Mouse (Mus musculus) c-Kit-negative CD71-positive TER-119-positive erythroid progenitor cells, embryonic 14.5 days (primary cell): ENCODE data around the gene Ropn1l.

Experiments used
- DNase-seq: peaks from one replicate; pipeline ENCODE4 v3.0.0-alpha.2; 2013; ENCODE audit warnings: low read depth, low spot score

The Ropn1l gene

DNA sequence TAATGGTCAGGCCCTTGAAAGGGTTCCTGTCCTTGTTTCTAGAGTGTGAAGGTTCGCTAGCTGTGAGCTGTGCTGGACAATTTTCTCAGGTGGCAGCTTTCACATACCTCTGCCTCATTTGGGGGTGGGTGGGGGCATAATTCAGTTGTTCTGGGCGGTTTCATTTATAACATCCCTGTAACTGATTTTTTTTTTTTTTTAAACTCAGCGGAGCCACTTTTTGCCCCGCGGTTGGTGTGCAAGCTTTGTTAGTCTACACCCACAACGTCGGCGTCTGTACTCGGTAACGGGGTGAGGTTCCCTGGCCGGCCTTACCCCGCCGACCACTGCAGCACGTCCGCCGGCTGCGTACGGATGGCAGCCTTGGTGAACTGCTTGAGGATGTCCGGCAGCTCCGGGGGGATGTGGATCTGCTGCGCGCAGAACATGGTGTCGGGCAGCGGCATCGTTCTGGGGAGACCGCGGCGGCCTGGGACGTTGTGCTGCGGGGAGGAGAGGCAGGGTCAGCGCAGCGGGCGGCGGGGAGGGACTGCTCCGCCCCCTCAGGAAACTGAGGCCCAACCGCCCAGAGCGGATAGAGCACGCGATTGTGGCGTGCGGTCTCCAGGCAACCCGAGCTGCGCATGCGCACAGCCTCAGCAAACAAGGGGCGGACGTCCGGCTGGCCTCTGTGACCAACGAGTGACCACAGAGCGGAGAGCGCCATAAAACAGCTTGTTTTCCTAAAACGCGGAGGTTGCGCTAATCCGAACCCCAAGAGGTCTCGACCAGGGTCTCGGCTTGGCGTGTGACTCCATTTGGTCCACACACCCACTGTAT is at the start of gene Ropn1l:
TSS of gene Ropn1l (minus strand) at position 640 of the 819 bp plus-strand sequence.
- peak; percentile 41 for DNase-seq

GRCm38 (mm10) chr15:31502996-31503395 is 49.5 kb upstream of the Ropn1l start:
- no peak for DNase-seq

GRCm38 (mm10) chr15:31502313-31502712 is 48.8 kb upstream of the Ropn1l start:
- DNase-seq, result no peak

GRCm38 (mm10) chr15:31494803-31495202 is 41.3 kb upstream of the Ropn1l start:
- DNase-seq, result no peak

DNA sequence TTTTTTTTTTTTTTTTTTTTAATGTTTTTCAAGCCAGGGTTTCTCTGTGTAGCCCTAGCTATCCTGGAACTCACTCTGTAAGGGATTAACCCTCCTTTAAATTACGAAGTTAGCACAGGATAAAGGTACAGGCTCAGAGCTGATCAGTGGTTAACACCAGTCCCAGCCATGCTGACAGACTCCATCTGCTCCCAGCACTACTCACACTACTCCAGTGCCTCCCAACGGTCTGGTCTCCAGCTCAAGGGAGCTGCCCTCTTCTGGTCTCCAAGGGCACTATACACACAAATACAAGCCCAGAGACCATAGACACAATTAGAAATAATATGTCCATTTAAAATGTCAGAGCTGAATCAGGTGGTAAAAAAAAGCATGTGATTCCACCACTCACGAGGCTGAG is 40.8 kb upstream of the Ropn1l start:
- DNase-seq, result no peak

GRCm38 (mm10) chr15:31487407-31487806 is 33.9 kb upstream of the Ropn1l start:
- no peak for DNase-seq

GRCm38 (mm10) chr15:31476678-31477077 is 23.1 kb upstream of the Ropn1l start:
- no peak for DNase-seq

DNA sequence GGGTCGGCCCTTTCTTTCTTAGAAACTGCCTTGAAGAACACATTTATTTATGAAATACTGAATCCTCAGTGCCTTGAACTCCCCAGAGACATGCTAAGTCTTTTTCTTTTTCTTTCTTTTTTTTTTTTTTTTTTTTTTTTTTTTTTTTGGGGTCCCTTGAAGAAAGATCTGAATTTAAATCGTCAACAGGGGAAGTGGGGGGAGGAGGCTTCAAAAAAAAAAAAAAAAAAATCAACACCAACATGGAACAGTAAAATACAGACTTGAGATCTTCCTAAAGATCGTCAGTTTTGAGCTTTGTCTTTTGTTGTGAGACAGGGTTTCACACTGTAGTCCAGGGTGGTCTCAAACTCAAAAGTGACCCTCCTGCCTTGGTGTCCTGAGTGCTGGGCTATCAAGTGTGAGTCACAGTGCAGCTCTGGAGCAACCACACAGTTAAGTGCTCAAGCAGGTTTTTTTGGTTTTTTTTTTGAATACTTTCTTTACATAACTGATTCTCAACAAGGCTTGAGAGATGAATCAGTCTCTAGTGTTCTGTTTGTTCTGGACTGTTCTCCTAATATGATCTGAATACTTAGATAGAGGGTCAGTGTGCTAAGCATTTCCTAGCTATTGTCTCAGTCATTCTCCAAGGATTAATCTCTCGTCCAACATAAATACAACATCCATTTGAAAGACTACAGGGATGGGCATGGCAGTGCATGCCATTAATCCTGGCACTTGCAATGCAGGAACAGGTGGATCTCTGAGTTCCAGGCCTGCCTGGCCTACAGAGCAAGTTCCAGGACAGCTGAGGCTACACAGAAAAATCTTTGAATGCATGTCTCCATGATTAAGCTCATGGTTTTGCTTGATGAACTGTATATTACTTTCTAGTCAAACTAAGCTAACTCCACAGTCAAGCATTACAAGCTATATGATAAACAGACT is 19.4 kb upstream of the Ropn1l start:
- DNase-seq, result no peak

- DNase-seq, result no peak
These were observed 18.0 kb upstream of the Ropn1l start for GRCm38 (mm10) chr15:31471529-31471928.

GRCm38 (mm10) chr15:31469497-31469896 is 16.0 kb upstream of the Ropn1l start:
- no peak for DNase-seq

DNA sequence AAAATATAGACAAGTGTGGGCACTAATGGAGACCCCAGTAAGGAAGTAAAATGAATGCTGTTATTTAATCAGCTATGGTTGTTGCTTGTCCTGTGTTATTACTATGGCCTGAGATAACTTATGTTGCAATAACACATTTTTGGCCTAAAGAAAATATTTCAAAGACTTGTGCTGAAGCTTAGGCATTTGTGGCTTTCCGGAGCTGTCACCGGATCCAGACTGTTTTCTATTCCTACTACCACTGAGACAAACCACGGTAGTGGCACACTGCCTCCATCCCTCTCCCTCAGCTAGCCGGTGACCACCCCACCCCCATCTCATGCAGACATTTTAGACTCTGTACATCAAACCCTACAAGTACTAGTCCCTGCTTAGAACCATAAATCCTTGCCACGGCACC is 15.3 kb upstream of the Ropn1l start:
- no peak for DNase-seq

DNA sequence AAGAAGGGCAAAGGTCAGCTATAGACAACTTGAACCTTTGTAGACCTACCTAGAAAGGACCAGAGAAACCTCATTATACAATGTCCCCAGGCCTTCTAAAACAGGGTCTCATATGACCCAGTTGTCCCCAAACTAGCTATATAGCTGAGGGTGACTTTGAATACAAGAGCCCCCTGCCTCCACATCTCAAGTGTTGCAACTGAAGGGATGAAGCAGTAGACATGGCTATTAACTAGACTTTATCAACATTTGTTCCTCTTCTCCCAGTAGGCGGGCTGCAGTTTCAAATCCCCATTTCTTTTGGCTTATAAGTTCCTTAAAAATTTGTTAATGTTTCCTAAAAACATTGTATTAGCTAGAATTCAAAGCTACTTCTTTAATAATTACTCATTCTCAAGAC is 13.2 kb upstream of the Ropn1l start:
- DNase-seq, result no peak

- no peak for DNase-seq
These were observed 12.8 kb upstream of the Ropn1l start for GRCm38 (mm10) chr15:31466295-31466694.

- no peak for DNase-seq
These were observed 12.3 kb upstream of the Ropn1l start for GRCm38 (mm10) chr15:31465806-31466205.

GRCm38 (mm10) chr15:31460571-31460970 is 7.0 kb upstream of the Ropn1l start:
- no peak for DNase-seq

DNA sequence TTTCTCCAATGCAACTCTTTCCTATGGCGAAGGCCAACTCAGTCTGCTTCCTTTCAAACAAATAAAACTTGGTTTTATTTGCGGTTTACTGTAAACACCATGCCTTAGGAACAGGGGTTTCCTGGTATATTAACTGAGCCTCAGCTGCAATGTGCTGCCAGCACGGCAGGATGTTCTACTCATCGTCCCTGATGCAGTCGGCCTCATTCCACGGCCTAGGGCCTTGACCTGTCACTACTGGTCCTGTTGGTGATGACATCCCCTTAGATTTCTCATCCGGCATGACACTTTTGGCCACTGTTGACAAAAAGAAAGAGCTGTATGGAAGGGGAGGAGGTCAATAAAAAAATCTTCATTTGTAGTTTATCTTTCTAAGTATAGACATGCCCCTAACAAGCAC is 4.5 kb upstream of the Ropn1l start:
- no peak for DNase-seq

DNA sequence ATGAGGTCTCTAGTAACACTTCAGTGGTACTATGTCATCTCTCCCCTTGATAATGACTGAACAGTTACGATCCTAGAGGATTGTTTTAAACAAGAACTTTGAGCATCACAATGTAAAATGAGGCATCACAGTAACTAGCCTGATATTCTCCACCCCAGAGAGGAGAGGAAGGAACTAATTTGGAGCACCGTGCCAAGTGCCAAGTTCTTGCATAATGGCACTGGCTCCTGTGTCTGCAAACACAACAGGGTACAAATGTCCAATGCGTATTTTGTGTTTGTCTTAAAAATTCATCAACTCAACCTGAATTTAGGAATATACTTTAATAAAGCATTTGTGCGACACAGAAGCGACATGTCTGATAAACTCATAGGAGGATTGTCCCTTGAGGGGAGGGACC is 2.8 kb upstream of the Ropn1l start:
- DNase-seq, result no peak

GRCm38 (mm10) chr15:31454861-31455295 is 1.3 kb upstream of the Ropn1l start:
- no peak for DNase-seq

DNA sequence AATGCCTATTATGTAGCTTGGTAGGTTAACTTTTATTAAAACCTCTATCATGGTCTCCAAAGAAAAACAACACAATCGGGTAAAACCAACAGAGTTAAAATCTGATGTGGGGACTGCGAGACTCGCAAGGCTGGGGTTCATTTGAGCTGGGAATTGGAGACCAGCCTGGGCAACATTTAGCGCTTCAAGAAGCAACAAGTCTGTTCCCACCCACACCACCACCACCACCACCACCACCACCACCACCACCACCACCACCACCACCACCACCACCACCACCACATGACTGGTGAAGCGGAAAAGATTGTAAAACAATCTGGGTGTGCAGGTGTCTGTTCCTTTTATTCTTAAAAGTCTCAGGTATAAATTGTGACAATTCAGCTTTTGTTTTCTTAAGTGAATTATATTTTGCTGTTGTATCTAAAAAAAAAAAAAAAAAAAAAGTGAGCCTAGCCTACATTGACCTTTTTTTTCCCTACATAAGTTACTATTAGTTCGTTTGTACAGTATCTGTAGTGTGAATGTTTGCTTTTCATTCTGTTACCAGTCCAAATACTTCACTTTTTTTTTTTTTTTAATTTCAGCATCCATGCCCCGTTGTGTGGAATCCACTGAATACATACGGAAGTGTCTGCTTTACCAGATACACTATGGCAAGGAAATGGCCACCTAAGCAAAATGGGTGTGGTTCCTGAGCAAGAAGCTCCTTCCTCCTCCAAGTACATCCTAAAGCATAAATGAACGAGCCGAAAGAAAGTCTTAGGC is 741 bp upstream of the Ropn1l start:
- no peak for DNase-seq

DNA sequence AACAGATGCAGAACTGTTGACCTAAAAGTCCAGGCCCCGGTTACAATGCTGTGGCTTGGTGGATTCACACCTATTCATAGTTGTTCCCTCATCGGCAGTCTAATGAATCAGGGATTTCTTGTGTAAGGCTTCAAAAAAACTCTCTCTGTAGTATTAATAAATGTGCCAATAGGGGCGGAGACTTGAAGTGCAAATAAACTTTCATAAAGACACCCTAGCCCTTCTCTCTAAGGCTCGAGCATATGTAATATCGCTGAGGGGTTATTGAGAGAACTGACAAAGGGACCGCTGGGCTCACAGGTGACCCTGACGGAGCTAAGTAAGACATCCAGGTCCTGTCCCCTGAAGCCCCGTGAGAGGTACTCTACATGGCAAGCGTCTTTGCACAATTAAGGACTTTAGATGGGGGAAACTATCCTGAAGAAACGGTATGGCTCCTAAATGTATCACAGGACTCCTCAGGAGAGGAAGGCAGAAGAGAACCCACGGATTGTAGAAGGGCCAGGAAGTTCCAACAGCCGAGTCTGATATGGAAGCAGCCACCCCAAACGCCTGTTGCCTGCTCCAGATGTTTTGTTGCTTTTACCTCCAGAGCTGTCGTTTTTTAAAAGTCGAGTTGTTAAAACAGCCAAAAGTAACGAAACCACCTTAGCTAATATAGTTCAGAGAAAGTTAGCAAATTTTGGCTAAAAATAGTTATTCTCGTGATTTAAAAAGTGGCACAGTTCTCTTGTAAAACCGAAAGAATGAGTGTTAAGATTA is 1.0 kb downstream of the Ropn1l start:
- DNase-seq, result no peak

- no peak for DNase-seq
These were observed 3.8 kb downstream of the Ropn1l start for GRCm38 (mm10) chr15:31449772-31450171.
